Mouse (Mus musculus): ENCODE data around the gene 4931406P16Rik.

GRCm38 (mm10) chr7:34313443-34313875 lies at the start of gene 4931406P16Rik:
- no peak for TF ChIP-seq CTCF (IDR thresholded peaks at IDR 0.05; ENCODE audit: insufficient read depth, low read depth, low read length)
- TF ChIP-seq POLR2A (IDR thresholded peaks at IDR 0.05; ENCODE audit: insufficient read depth, low read depth, low read length) = peak; percentile 90
